Mouse (Mus musculus) right cerebral cortex, adult 2 months (tissue): ENCODE measurements at regions not wholly inside any gene's neighbourhood (a gene's known extent, or its start where the extent isn't known, plus 50 kb on each side); places are given as distances from the start of the nearest gene placed in this dataset.
A peak's percentile ranks its signal among the peaks of the same experiment; 100 is the strongest.

Experiments
- DNase-seq, 2 experiments: peaks; one replicate each; pipeline ENCODE4 v3.0.0; 2021 to 2022; ENCODE audit warnings: low spot score in 2 of 2

DNA sequence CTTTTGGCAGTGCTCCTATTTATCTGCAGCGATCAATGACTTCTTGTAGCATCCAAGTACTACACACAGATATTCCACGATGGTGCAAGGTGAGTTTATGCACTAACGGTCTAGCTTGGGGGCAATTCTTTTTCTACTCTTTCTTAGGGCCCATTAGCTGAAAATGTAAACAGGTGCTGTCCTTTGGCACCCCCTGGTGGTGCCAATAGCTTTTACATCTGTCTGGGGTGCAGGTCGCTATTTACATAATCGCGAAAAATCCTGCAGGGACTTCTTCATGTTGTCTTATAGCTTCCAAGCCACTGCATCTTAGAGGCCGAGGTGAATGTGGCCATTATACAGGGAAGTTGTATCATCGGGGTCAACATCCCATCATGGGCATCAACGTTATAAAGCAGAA, 175.9 kb downstream of the Rps12 start:
- DNase-seq = peak; percentile 64 to 70

GRCm38 (mm10) chr10:23610485-23610884, 176.6 kb downstream of the Rps12 start:
- no peak for DNase-seq

DNA sequence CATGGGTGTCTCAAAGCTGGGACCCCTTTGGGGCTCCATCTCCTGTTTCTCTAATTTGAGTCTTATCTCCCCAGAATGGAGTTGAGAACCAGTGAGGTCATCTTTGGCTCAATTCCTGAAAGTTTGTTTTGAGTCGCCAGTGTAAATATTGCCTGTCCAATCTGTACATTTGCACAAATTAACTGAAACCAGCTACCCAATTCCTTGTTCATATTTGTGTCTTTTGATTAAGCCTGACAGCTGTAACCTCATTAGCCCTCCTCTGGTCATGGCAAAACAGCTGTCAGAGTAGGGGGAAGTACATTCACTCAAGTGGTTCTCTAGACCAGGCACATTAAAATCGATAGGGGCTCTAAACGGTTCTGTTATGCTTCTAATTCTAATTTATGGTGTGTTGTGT, 177.0 kb downstream of the Rps12 start:
- no peak for DNase-seq

DNA sequence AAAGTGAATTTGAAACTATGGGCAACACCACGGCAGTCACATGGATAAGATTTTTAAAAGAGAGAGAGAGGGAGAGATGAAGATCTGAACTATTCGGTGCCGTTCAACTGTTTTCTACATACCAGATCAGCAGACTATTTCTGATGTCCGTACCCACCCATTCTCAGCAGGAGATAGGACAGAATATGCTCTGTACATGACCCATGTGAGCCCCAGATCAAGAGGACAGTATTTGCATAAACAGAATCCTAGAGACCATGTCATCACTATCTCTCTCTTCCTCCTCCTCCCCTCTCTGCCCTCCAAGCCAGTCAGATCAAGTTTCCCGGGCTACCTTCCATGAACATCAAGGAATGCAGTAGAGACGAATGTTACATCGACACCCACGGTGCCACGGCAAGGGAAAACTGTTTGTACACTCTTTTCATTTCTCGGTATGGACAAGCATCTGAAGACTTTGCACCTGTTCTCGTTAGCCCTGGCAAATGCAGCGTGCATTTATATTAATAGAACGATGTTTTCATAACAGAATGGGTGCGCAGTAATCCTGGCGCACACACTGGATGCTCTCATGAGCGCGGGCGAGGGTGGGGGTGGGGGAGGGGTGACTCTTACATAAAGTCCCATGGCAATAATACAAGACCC, 177.7 kb downstream of the Rps12 start:
- peak; percentile 18 to 40 for DNase-seq

- DNase-seq = no peak
Observed at GRCm38 (mm10) chr10:23600701-23601100, 186.4 kb downstream of the Rps12 start.

DNA sequence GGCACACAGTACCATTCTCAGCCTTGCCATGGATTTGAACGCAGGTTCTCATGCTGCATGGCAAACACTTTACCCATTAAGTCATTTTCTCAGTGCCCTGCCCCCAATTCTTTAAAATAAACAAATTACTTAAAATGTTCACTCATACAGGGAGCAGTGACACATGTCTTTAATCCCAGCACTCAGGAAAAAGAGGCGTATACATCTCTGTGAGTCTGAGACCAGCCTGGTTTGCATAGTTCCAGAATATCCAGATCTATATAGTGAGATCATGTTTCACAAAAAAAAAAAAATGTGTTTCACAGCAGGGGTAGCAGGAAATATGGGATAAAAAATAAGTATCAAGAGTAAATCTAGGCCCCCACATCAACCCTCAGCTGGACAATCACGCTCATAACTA, 191.5 kb downstream of the Rps12 start:
- DNase-seq = no peak

- no peak for DNase-seq
Observed at GRCm38 (mm10) chr10:23580230-23580629, 206.8 kb downstream of the Rps12 start.

GRCm38 (mm10) chr10:23571013-23571412, 216.1 kb downstream of the Rps12 start:
- no peak for DNase-seq

DNA sequence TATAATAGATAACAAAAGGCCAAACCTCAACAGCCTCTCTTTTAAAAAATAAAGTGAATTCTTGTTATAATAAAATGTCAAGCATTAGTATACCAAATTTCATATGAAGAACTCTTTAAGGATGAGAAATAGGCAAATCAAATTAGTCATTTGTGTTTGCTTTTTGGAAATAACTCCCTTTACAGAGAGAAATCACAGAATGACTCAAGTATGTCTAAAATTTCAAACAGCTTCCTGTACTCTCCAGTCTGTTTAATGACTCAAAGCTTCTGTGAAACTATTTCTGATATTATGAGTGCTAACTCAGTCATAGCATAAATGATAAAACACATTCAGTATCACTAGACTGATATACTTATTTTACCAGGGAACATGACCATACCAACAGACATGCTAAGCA, 217.7 kb downstream of the Rps12 start:
- no peak for DNase-seq

DNA sequence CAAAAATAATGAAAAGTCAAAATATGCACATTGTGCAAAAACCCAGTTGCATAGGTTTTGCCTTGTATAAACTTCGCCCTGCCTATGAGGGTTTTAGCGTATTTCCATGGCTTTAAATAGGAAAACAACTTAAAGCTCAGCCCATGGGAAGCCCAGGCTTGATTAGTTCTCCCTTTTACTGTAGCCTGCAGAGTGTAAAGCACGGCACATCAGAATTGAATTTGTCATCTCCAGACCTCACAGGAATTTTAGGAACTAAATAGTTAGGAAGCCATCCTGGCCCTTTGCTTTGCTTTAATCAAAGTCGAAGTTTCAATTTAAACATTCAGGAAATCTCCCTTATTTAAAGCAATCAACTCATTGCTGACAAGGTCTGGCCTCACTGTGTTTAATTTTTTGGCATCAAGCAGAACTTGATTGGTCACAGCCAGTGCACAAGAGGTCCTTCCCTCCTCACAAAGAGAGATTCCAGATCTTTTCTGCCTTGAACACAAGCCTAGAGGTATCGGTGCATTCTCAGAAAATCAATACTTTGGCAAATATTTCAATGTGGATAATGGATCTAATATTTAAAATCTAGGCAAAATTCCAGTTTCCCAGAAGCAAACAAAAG, 211.8 kb upstream of the Eya4 start:
- no peak for DNase-seq

DNA sequence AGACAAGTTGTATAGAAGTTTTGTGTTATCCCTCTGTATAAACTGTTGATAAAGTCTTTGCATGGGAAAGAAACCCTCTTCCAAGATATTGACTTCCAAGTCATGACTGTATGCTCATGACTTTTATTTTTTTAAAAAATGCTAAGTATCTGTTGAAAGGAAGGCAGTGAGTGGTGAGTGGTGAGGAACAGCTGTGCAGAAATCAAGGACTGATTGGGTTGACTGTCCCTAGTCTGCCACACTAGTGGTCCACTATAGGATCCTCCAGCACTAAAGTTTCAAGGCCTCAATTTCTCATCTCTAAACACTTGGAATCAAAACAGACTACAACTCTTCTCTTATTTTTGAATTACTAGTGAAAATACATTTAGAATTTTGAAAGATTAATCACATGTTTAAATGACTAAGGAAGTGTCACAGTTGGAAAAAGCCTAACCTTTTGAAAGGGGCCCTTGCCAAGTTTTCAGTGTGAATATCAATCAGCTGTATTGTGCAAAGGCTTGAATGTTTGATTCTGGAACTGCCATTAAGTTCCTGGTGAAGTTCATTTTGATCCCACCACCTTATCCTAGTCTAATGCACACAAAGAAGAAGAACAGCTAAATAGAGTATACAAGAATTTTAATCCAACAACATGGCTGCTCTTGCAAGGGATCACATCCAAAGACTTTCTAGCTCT, 209.5 kb upstream of the Eya4 start:
- no peak for DNase-seq

DNA sequence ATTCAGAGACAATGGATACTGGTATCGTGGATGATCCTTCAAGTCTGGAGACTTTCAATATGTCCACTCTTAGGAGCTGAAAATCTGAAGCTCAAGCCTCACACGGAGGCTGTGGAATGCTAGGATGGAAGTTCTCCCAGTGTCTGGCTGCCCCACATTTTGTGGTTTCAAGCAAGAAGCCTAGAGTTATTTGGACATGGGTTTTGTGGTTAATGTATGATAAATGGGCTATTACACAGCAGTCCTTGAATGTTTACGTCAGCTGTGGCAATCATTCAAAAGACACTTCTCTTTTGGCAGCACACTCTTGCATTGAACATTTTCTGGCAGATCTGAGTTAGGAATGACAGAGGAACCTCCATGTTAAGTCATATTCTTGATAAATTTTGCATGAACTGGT, 207.2 kb upstream of the Eya4 start:
- no peak for DNase-seq

- no peak for DNase-seq
Observed at GRCm38 (mm10) chr10:23549207-23549606, 198.6 kb upstream of the Eya4 start.

DNA sequence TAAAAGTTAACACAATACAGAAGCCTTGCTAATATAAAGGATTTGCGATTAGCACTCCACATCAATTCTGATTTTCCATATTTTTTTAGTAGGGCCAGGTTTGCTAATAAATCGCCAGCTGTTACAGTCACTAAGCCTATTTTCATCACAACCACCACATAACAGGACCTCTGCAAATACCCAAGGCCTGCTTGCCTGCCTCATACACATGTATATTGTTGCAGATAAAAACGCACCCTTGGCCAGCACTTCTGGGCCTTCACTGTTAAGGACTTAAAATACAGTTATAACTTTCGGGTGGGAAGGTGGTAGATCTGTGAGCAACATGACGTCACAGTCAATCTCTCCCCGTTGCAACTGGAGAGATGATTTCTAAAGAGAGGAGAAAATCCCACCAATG, 197.7 kb upstream of the Eya4 start:
- no peak for DNase-seq

GRCm38 (mm10) chr10:23542712-23543111, 192.1 kb upstream of the Eya4 start:
- no peak for DNase-seq

DNA sequence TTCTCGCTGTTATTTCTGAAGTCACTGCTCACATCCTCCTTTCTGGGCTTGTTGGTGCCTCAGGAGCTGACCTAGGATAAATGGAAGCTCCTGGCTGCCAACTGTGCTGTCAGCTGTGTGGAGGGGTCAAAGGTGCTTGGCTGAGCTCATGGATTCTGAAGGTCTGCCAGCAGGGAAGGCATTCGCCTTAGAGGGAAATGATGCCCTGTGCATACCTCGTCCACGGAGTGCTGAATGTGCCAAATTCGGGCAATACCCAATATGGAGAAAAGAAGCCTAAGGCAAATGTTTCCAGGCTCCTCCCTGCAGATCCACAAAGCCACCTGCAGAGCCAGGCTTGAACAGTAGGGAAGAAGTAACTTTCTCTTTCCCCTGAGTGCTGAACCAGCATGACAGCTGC, 191.3 kb upstream of the Eya4 start:
- DNase-seq = no peak

- DNase-seq = no peak
Observed at GRCm38 (mm10) chr10:23534636-23535035, 184.1 kb upstream of the Eya4 start.

DNA sequence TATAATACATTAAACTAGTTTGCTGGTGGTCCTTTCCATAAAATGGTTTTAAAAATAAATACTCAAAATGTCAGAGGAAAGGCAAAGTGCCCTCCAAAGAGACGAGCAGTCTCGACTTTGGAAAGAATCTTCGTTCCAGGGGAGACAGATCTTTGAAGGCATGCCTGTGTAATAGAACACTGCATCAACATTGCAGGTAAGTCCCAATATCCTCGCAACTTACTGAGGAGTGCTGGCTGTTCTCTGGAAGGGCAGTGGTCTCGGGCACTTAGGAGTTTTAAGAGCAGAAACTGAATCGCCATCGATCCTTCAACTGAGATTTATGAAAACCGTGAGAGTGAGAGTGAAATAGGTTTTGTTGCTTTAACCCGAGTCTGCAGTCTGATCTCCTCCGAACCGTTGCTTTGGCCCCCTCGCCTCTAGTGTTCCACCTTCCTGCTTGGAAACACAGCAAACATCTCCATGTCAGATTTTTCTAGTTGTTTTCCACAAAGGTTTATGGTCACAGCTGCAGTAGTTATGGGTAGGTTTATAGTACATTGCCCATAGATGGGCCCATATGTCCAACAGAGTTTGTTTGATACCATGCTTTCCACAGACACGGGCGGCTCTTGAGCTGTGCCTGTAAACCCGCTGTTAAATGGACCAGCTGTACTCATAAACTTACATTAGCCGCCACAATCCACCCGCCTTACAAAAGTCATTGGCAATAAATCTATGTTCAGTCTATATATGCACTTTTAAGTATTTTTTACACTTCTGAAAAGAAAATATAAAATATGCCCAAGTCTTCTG, 181.6 kb upstream of the Eya4 start:
- no peak for DNase-seq

DNA sequence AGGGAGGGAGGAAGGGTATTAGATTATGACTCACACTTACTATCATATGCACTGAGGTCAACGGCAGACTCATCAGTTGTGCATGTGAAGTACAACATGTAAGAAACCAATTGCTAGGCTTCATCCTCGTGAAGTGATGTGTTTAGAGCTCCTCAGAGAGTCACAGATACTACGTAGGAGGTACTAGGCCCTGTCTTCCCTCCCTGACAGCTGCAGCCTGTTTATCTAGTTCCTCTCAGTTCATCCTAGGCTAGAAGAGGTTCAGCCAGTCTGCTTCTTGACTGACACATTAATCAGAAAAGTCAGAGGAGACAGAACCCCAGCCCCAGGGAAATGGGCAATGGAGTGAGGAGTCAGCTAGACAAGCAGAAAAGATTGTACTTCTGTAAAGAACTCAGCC, 180.1 kb upstream of the Eya4 start:
- no peak for DNase-seq

GRCm38 (mm10) chr10:23526796-23527195, 176.2 kb upstream of the Eya4 start:
- DNase-seq = no peak

DNA sequence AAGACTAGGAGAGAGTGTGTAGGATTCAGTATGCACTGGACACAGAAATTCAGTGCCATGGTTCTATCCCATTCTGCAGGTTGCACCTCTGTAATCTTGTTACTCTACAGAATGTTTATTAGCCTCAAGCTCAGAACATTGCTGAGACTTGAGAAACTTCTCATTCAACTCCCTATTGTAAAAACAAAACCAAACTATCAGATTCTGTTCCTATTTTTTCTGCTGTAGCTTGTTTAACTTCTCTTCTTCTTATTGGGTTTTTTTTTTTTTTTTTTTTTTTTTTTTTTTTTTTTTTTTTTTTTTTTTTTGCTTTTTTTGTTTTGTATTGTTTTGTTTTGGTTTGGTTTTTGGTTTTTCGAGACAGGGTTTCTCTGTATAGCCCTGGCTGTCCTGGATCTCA, 172.1 kb upstream of the Eya4 start:
- DNase-seq = no peak

DNA sequence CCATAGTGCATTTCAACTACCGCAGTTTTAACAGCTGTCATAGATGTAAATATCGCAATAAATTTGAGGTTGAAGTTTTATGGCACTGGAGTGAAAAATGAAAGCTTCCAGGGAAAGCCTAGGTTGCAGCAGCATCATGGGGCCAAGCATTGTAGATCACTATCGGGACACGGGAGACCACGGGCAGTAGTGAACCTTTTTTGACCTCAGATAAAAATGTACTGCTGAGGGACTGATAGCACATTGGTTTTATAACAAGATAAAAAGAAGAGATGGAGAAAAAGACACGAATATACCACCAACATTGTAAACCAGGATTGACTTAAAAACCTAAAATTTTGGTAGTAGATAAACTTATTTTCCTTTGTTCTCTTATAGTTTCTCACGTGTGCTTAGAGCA, 143.1 kb upstream of the Eya4 start:
- no peak for DNase-seq

- no peak for DNase-seq
Observed at GRCm38 (mm10) chr10:23492971-23493370, 142.4 kb upstream of the Eya4 start.
